Mouse (Mus musculus) embryonic facial prominence, embryonic 11.5 days (tissue): Measurements from ENCODE around the gene Scn4a. TPM values are rescaled to one million over a fixed set of nuclear protein-coding genes. Genes with fewer than 3 reads are reported as not detected.

Experiments used
- ATAC-seq: fragments of 200-750 bp; cut with Nextera tagmentation; replicated peaks from 2 replicates; pipeline ENCODE4 v1.8.0; 2017; ENCODE audit warnings: low read depth; ENCODE audit not compliant: insufficient number of reproducible peaks, low FRiP score, low TSS enrichment
- DNase-seq: peaks from one replicate; pipeline ENCODE4 v3.0.0-alpha.2; 2015; ENCODE audit warnings: low spot score
- H3K27ac ChIP-seq: fragments of 300-500 bp; sonication (generic); replicated peaks from 2 replicates; pipeline ENCODE4 v1.5.1; 2014; ENCODE audit warnings: mild to moderate bottlenecking, low read depth, low read length, control low read depth
- H3K27me3 ChIP-seq: fragments of 300-500 bp; sonication (generic); 2 replicates; pipeline ENCODE4 v1.6.1; 2014; ENCODE audit warnings: mild to moderate bottlenecking, low read length, moderate library complexity, mixed read lengths; ENCODE audit not compliant: control insufficient read depth, insufficient read depth
- H3K36me3 ChIP-seq: fragments of 300-500 bp; sonication (generic); replicated peaks from 2 replicates; pipeline ENCODE4 v1.6.1; 2014; ENCODE audit warnings: low read depth, mild to moderate bottlenecking, low read length, moderate library complexity, mixed read lengths; ENCODE audit not compliant: control insufficient read depth, insufficient read depth
- H3K4me1 ChIP-seq: fragments of 300-500 bp; sonication (generic); 2 replicates; pipeline ENCODE4 v1.6.1; 2014; ENCODE audit warnings: low read length, mixed read lengths; ENCODE audit not compliant: control insufficient read depth, insufficient read depth
- H3K4me2 ChIP-seq: fragments of 300-500 bp; sonication (generic); 2 replicates; pipeline ENCODE4 v1.6.1; 2014; ENCODE audit warnings: low read depth, mild to moderate bottlenecking, control low read depth, low read length, moderate library complexity
- H3K4me3 ChIP-seq: fragments of 300-500 bp; sonication (generic); 2 replicates; pipeline ENCODE4 v1.5.1; 2014; ENCODE audit warnings: low read depth, low read length, control low read depth
- H3K9ac ChIP-seq: fragments of 300-500 bp; sonication (generic); replicated peaks from 2 replicates; pipeline ENCODE4 v1.6.1; 2014; ENCODE audit warnings: mild to moderate bottlenecking, control low read depth, low read length
- H3K9me3 ChIP-seq: fragments of 300-500 bp; sonication (generic); replicated peaks from 2 replicates; pipeline ENCODE4 v1.6.1; 2016; ENCODE audit warnings: mild to moderate bottlenecking, low read length, inconsistent platforms, mixed read lengths; ENCODE audit not compliant: control insufficient read depth
- WGBS: fragments of 180-500 bp; shearing (Covaris S2); extraction: QIAGEN DNeasy Blood & Tissue Kit; methylation state at CpG from one replicate; pipeline ENCODE4 v1.1.7; 2014; 5-methylcytosine and 5-hydroxymethylcytosine counted together
- polyA plus RNA-seq: library from polyadenylated mRNA; unstranded; fragments of >200 nt; fragmentation: Nextera tagmentation; extraction: Ambion mirVana; gene quantifications from 2 replicates; pipeline ENCODE4 v1.2.1, GENCODE M21; 2014

Gene Scn4a
- polyA plus RNA-seq, 1 experiment from 2014 or later: 0.03 TPM

DNA sequence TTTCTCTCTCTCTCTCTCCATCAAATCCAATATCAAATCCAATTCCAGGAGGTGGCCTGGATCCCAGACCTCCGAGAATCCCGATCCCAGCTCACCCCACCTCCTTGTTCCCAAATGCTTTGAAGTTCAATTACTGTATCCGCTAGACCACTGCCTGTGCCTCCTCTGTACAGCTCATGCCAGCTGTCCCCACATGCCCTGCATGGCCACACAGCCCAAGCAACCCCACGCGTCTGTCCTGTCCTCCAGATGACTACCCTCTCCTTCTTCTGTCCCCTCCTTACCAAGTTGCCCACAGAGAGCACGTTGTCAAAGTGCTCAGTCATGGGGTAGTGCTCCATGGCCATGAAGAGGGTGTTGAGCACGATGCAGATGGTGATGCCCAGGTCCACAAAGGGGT lies 14.2 kb downstream of the Scn4a start:
- 82% methylated on average over 7 of the region's 7 CpGs for WGBS
- H3K4me3 ChIP-seq: no peak overlapping the region
- ATAC-seq: no peak
- no peaks in the 10 kb centered on the region for H3K36me3 ChIP-seq
- H3K9ac ChIP-seq: no peak overlapping the region
- H3K27me3 ChIP-seq: no peaks in the 10 kb centered on the region
- no peak overlapping the region for H3K4me2 ChIP-seq
- no peak for DNase-seq
- H3K27ac ChIP-seq: no peak overlapping the region
- H3K4me1 ChIP-seq: no peaks in the 10 kb centered on the region
- H3K9me3 ChIP-seq: no peaks in the 10 kb centered on the region

DNA sequence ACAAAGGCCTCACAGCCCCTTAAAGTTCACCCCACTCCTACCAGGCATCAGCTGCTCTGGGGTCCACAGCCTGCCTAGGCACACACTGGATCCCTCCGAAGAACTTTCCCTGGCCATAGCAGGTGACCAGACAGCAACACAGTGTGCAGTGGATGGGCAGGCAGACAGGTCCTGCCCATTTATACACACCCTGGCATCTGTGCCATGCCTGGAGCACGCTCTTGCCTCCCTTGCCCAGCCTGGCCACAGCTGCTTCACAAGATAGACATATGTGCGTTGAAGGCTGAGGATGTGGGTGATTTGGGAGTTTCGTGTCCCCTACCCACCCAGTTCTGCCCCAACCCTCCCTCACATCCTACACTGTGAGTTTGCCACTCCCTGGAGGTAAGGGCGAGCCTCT lies 15.1 kb downstream of the Scn4a start:
- H3K27ac ChIP-seq: no peak overlapping the region
- H3K9me3 ChIP-seq: no peaks in the 10 kb centered on the region
- DNase-seq (no peak), ATAC-seq (no peak)
- no peaks in the 10 kb centered on the region for H3K4me1 ChIP-seq
- H3K9ac ChIP-seq: no peak overlapping the region
- no peak overlapping the region for H3K4me2 ChIP-seq
- WGBS: 79% methylated on average over 5 of the region's 5 CpGs
- H3K4me3 ChIP-seq: no peak overlapping the region
- H3K27me3 ChIP-seq: no peaks in the 10 kb centered on the region
- H3K36me3 ChIP-seq: no peaks in the 10 kb centered on the region

GRCm38 (mm10) chr11:106334066-106334465 lies 19.0 kb downstream of the Scn4a start:
- DNase-seq (no peak), ATAC-seq (no peak)
- Histone ChIP-seq H3K36me3 (no peaks in the 10 kb centered on the region), H3K9ac (no peak overlapping the region), H3K4me2 (no peak overlapping the region), H3K9me3 (no peaks in the 10 kb centered on the region), H3K4me3 (no peak overlapping the region), H3K27me3 (no peaks in the 10 kb centered on the region), H3K4me1 (no peaks in the 10 kb centered on the region), H3K27ac (no peak overlapping the region)
- 2% methylated on average over 2 of the region's 2 CpGs for WGBS

GRCm38 (mm10) chr11:106332458-106332857 lies 20.6 kb downstream of the Scn4a start:
- ATAC-seq: no peak
- Histone ChIP-seq H3K4me3 (no peak overlapping the region), H3K27me3 (no peaks in the 10 kb centered on the region), H3K9ac (no peak overlapping the region), H3K4me2 (no peak overlapping the region), H3K36me3 (no peaks in the 10 kb centered on the region), H3K27ac (no peak overlapping the region), H3K9me3 (no peaks in the 10 kb centered on the region), H3K4me1 (no peaks in the 10 kb centered on the region)
- 61% methylated on average over 4 of the region's 4 CpGs for WGBS
- no peak for DNase-seq

DNA sequence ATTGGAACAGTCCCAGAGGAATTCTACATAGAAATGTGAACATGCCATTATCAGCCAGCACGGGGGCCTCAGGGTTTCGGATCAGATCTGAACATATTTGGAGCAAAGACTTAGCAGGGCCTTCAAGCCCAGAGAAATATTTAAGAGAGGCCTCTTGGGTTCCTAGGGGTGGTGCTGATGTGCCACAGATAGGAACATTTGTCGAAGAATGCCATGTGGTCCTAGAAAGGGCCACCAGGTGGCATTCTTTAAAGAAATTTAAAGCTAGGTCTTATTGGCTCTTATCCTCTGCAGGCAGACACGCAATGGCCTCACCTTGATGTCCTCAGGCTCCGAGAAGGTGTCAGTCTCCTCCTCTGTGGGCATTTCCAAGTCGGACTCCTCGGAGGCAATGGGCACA lies 23.4 kb downstream of the Scn4a start:
- DNase-seq (peak; percentile 48), ATAC-seq (no peak)
- H3K27ac ChIP-seq: no peak overlapping the region
- H3K27me3 ChIP-seq: no peaks in the 10 kb centered on the region
- H3K4me3 ChIP-seq: no peak overlapping the region
- H3K9me3 ChIP-seq: no peaks in the 10 kb centered on the region
- H3K4me2 ChIP-seq: no peak overlapping the region
- WGBS: 66% methylated on average over 7 of the region's 7 CpGs
- no peaks in the 10 kb centered on the region for H3K36me3 ChIP-seq
- no peaks in the 10 kb centered on the region for H3K4me1 ChIP-seq
- no peak overlapping the region for H3K9ac ChIP-seq

GRCm38 (mm10) chr11:106329128-106329527 lies 24.0 kb downstream of the Scn4a start:
- Histone ChIP-seq H3K4me3 (no peak overlapping the region), H3K9me3 (no peaks in the 10 kb centered on the region), H3K27me3 (no peaks in the 10 kb centered on the region), H3K9ac (no peak overlapping the region), H3K4me2 (no peak overlapping the region), H3K27ac (no peak overlapping the region), H3K36me3 (no peaks in the 10 kb centered on the region), H3K4me1 (no peaks in the 10 kb centered on the region)
- WGBS: 79% methylated on average over 6 of the region's 6 CpGs
- no peak for ATAC-seq
- DNase-seq: no peak

DNA sequence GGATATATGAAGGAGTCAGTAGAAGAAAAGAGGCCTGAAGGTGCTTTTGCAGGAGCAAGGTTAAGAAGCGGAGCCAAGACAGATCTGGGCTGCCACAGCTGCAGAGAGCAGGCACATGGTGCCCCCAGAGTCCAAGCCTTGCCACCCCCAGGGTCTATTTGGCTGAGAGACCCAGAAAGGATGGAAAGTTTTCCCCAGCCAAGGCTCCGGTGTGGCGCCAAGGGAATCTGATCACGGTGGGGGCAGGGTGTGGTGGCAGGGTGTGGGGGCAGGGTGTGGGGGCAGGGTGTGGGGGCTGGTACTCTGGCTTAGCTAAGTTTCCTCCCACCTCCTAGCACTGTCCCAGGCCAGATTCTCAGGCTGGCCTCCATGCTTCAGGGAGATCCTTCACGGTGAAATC lies 24.6 kb downstream of the Scn4a start:
- Histone ChIP-seq H3K9me3 (no peaks in the 10 kb centered on the region), H3K36me3 (no peaks in the 10 kb centered on the region), H3K27me3 (no peaks in the 10 kb centered on the region), H3K4me1 (no peaks in the 10 kb centered on the region), H3K4me3 (no peak overlapping the region), H3K4me2 (no peak overlapping the region), H3K9ac (no peak overlapping the region), H3K27ac (no peak overlapping the region)
- ATAC-seq (0 out of 2 replicates have a peak, but pooled peaks have one; percentile 20), DNase-seq (no peak)
- 47% methylated on average over 5 of the region's 5 CpGs for WGBS

- no peak overlapping the region for H3K9ac ChIP-seq
- WGBS: 87% methylated on average over 8 of the region's 8 CpGs
- no peak overlapping the region for H3K27ac ChIP-seq
- no peak overlapping the region for H3K4me3 ChIP-seq
- DNase-seq: no peak
- H3K4me1 ChIP-seq: no peaks in the 10 kb centered on the region
- ATAC-seq: no peak
- H3K9me3 ChIP-seq: no peaks in the 10 kb centered on the region
- H3K36me3 ChIP-seq: no peaks in the 10 kb centered on the region
- H3K27me3 ChIP-seq: no peaks in the 10 kb centered on the region
- no peak overlapping the region for H3K4me2 ChIP-seq
Measured at GRCm38 (mm10) chr11:106326475-106326874, 26.6 kb downstream of the Scn4a start.
